In the genomic region with DNA sequence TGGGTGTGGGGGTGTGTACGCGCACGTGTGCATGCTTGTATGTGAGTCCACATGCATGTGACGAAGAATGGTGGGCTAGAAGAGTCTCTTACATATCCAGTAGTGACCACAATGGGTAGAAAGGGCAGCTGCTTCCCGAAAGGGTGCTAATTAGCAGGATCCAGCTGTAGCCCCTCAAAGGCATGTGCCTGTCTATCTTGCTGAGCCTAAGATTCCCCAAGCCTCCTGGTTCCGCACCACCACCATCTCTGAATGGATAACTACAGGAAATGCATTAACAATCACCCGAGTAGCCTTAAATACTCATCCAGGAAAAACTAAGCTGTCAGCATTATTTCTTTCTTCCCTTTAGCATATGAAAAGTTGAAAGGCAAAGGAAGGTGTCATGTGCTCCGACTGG, we compare ENCODE assay signal across 16 mouse cellular contexts. TPM values are rescaled to one million over a fixed set of nuclear protein-coding genes. Genes with fewer than 3 reads are reported as not detected.
DNase-seq lines count a peak whose midpoint lies in the region; ATAC-seq and TF ChIP-seq lines count a peak whose summit lies in the region.
"Had no signal": no experiment of that assay in that cellular context is flagged by ENCODE, and none has a peak within 500 bp of the region (broad histone marks: within the 10 kb centered on the region; RNA-seq: fewer than 3 reads in every experiment).

No protein-coding gene starts in this region.

- no peak overlapping the region for H3K4me3 ChIP-seq in hindbrain, embryonic 13.5 days
- no peak overlapping the region for H3K4me3 ChIP-seq in hindbrain, embryonic 10.5 days
- peak overlapping the region; percentile 78 for H3K4me3 ChIP-seq in testis, adult 2 months (ENCODE audit: control insufficient read depth, low read depth, low read length)
- no peak overlapping the region for H3K4me3 ChIP-seq in neural tube, embryonic 15.5 days (replicated peaks)
- H3K4me3 ChIP-seq: embryonic facial prominence, embryonic 15.5 days had no signal

- no peak for TF ChIP-seq POLR2A in testis, adult 2 months (IDR thresholded peaks at IDR 0.05; ENCODE audit: control insufficient read depth, low read depth, low read length)

- H3K36me3 ChIP-seq in hindbrain, embryonic 13.5 days, result no peaks in the 10 kb centered on the region
- 0 out of 2 replicates have a peak, but pooled peaks cover 5% of the 10 kb centered on the region for H3K36me3 ChIP-seq in hindbrain, embryonic 10.5 days
- no peaks in the 10 kb centered on the region for H3K36me3 ChIP-seq in testis, adult 2 months (ENCODE audit: control insufficient read depth, insufficient read depth, low read length)
- H3K36me3 ChIP-seq in neural tube, embryonic 15.5 days, result peaks cover 4% of the 10 kb centered on the region; the same call in 1 of the 2 replicates
- H3K36me3 ChIP-seq: embryonic facial prominence, embryonic 15.5 days had no signal

- H3K9me3 ChIP-seq in hindbrain, embryonic 13.5 days, result no peaks in the 10 kb centered on the region
- H3K9me3 ChIP-seq in hindbrain, embryonic 10.5 days, result 0 out of 2 replicates have a peak, but pooled peaks cover 3% of the 10 kb centered on the region
- no peaks in the 10 kb centered on the region for H3K9me3 ChIP-seq in neural tube, embryonic 15.5 days (replicated peaks)
- H3K9me3 ChIP-seq: embryonic facial prominence, embryonic 15.5 days had no signal

- ATAC-seq in hindbrain, embryonic 13.5 days (ENCODE audit: low FRiP score), result 0 out of 2 replicates have a peak, but pooled peaks have one; percentile 28
- 0 out of 2 replicates have a peak, but pooled peaks have one; percentile 4 for ATAC-seq in granulocyte monocyte progenitor cell, adult 5-6 weeks (replicated peaks; ENCODE audit: poor library complexity, severe bottlenecking)
- ATAC-seq in neural tube, embryonic 15.5 days (ENCODE audit: low FRiP score), result peak; percentile 12; the same call in 1 of the 2 replicates
- ATAC-seq: activated CD4-positive, CD25-positive, alpha-beta regulatory T cell, adult 4 months had no signal

- no peak for DNase-seq in hindbrain, embryonic 10.5 days (ENCODE audit: low spot score)
- DNase-seq in testis, postnatal 10 days (ENCODE audit: low spot score), result no peak
- DNase-seq in left cerebral cortex, adult 8-10 months (ENCODE audit: low spot score in 2 of 2), result no peak
- DNase-seq: cerebellum, postnatal 25 days; gastrocnemius, postnatal 14 days; heart, postnatal 10 days; kidney, adult 9 months; lung, embryonic 14.5 days; retina, postnatal 1 day; thymus, postnatal 14 days had no signal

- peaks cover 10% of the 10 kb centered on the region for H3K4me1 ChIP-seq in hindbrain, embryonic 13.5 days (replicated peaks)
- H3K4me1 ChIP-seq in hindbrain, embryonic 10.5 days (replicated peaks), result peaks cover 21% of the 10 kb centered on the region
- no peaks in the 10 kb centered on the region for H3K4me1 ChIP-seq in testis, adult 2 months (ENCODE audit: control insufficient read depth, insufficient read depth, low read length)
- peaks cover 27% of the 10 kb centered on the region for H3K4me1 ChIP-seq in neural tube, embryonic 15.5 days

- no peaks in the 10 kb centered on the region for H3K27me3 ChIP-seq in hindbrain, embryonic 13.5 days
- H3K27me3 ChIP-seq in hindbrain, embryonic 10.5 days (ENCODE audit: insufficient read depth, poor library complexity, severe bottlenecking), result no peaks in the 10 kb centered on the region
- H3K27me3 ChIP-seq in testis, adult 2 months (ENCODE audit: control insufficient read depth, insufficient read depth, low read length), result no peaks in the 10 kb centered on the region
- H3K27me3 ChIP-seq in neural tube, embryonic 15.5 days (replicated peaks), result no peaks in the 10 kb centered on the region
- H3K27me3 ChIP-seq: embryonic facial prominence, embryonic 15.5 days had no signal

- no peak for TF ChIP-seq CTCF in testis, adult 2 months (IDR thresholded peaks at IDR 0.05; ENCODE audit: control insufficient read depth, insufficient read depth, insufficient replicate concordance, low read depth, low read length)

- no peak overlapping the region for H3K27ac ChIP-seq in hindbrain, embryonic 13.5 days
- H3K27ac ChIP-seq in hindbrain, embryonic 10.5 days, result no peak overlapping the region
- no peak overlapping the region for H3K27ac ChIP-seq in testis, adult 2 months (ENCODE audit: control insufficient read depth, insufficient read depth, low read depth, low read length)
- H3K27ac ChIP-seq in neural tube, embryonic 15.5 days (replicated peaks), result no peak overlapping the region

- 63% methylated on average over 8 of the region's 8 CpGs for WGBS in hindbrain, embryonic 13.5 days
- 70% methylated on average over 8 of the region's 8 CpGs for WGBS in hindbrain, embryonic 10.5 days
- 47% methylated on average over 8 of the region's 8 CpGs for WGBS in neural tube, embryonic 15.5 days

- no peak overlapping the region for H3K4me2 ChIP-seq in hindbrain, embryonic 13.5 days
- no peak overlapping the region for H3K4me2 ChIP-seq in neural tube, embryonic 15.5 days
- H3K4me2 ChIP-seq: lung, embryonic 14.5 days had no signal

- H3K9ac ChIP-seq in hindbrain, embryonic 13.5 days, result no peak overlapping the region
- H3K9ac ChIP-seq in neural tube, embryonic 15.5 days (replicated peaks), result no peak overlapping the region
- H3K9ac ChIP-seq: embryonic facial prominence, embryonic 15.5 days; lung, embryonic 14.5 days had no signal

RNA-seq across cellular contexts. Expression of gene Zfp704, which starts 41.9 kb away (rescaled TPM):
- polyA plus RNA-seq in hindbrain, embryonic 13.5 days (2015; fragmentation: Nextera tagmentation; extraction: Ambion mirVana), result 8.5 and 8.7 TPM in 2 replicates
- polyA plus RNA-seq in hindbrain, embryonic 10.5 days (2016; fragmentation: Nextera tagmentation; extraction: Ambion mirVana), result 4.2 and 6.6 TPM in 2 replicates
- 16.3 and 17.2 TPM in 2 replicates for polyA plus RNA-seq in testis, adult 2 months (2012; rRNA removed)
- 22.9 and 25.3 TPM in 2 replicates for total RNA-seq in granulocyte monocyte progenitor cell, adult 5-6 weeks (2014; fragmentation: Nextera tagmentation)
- 15.6 and 15.7 TPM in 2 replicates for total RNA-seq in granulocyte monocyte progenitor cell, adult 5-6 weeks (2017)
- 12.0 and 12.3 TPM in 2 replicates for polyA plus RNA-seq in neural tube, embryonic 15.5 days (2015; fragmentation: Nextera tagmentation; extraction: Ambion mirVana)
- 10 to 100 TPM; 26.7 to 38.5 (median 30.3) TPM for total RNA-seq in left cerebral cortex, adult 8-10 months (2022)
